Mouse (Mus musculus) brain, adult 10 weeks (tissue): ENCODE measurements around the gene Rbm8a2. TPM values are rescaled to one million over a fixed set of nuclear protein-coding genes. Genes with fewer than 3 reads are reported as not detected.

ENCODE experiments used
- polyA plus RNA-seq: library from polyadenylated mRNA; stranded (reverse); fragments of 350-450 nt; fragmentation: Illumina TruSeq; extraction: RNeasy Lipid Tissue Mini Kit (QIAGEN cat#74804); gene quantifications from one replicate; pipeline ENCODE4 v1.2.3, GENCODE M21; 2015; ENCODE audit warnings: low read depth, low replicate concordance

Rbm8a2 gene
- polyA plus RNA-seq, result not detected

DNA sequence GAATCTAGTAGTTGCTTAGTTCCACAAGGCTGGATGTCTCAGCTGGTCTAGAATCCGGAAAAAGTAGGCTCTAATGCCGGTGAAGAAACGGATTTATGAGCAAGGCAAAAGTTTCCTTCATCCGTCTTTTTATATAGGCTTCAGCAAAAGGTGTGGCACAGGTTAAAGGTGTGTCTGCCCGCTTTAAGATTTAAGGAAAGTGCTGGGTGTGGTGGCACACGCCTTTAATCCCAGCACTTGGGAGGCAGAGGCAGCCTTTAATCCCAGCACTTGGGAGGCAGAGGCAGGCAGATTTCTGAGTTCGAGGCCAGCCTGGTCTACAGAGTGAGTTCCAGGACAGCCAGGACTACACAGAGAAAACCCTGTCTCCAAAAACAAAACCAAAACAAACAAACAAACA, at the start of gene Rbm8a2:
Gene Rbm8a2 (minus strand): TSS at position 101 of the 400 bp plus-strand sequence.

Other genes starting within 250 kb of the Rbm8a2 start
- gene Exo1, start 98.5 kb downstream of the Rbm8a2 start, polyA plus RNA-seq, result 0.12 TPM
- gene Gm38100, start 58.8 kb downstream of the Rbm8a2 start, polyA plus RNA-seq, result not detected